In the genomic region with DNA sequence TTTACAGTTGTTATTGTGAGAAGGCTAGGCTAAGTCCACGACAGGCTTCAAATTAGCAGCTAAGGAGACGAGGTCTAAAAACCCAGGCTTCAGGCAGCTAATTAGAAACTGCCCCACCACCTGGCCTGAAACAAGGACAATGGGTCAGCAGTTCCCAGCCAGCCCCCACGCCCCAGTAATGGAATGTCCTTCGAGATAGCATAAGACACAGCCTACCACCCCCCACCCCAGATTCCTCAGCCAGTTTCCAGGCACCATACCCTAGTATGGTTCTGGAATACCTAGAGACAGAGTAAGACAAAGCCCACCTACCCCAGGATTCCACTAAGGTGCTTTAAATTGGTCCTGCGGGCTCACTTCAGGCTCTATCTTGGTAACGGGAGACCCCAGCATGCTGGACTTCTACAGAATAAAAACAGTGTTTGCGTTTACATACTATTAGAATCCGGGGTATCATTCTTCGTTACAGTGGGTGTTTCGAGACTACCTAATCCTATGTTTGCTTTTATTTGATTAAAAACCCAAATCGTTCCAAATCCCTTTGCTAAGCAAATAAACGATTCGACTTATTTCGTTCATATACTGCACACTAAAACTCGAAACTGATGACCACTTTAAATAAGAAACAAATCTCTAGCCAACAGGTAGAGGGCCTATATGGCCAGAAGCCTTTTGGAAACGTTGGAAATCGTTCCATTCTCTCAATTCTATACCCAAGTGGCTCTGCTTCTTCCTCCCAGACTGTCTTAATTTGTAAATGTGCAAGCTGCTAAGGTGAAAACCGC, we compare ENCODE assay signal across 7 mouse cellular contexts. TPM values are rescaled to one million over a fixed set of nuclear protein-coding genes. Genes with fewer than 3 reads are reported as not detected.
DNase-seq lines count a peak whose midpoint lies in the region; ATAC-seq and TF ChIP-seq lines count a peak whose summit lies in the region.

No protein-coding gene starts in this region.

- no peak for ATAC-seq in G1E (ENCODE audit: extremely low read depth, insufficient number of reproducible peaks, low FRiP score, poor library complexity, severe bottlenecking)
- no peak for ATAC-seq in embryonic facial prominence, embryonic 13.5 days (ENCODE audit: insufficient number of reproducible peaks, insufficient read depth, low FRiP score, low TSS enrichment, low read depth)
- ATAC-seq in hindbrain, postnatal 0 days, result no peak
- ATAC-seq in liver, embryonic 14.5 days (ENCODE audit: insufficient read depth), result no peak

- no peaks in the 10 kb centered on the region for H3K27me3 ChIP-seq in G1E (ENCODE audit: insufficient read depth, low read length)
- no peaks in the 10 kb centered on the region for H3K27me3 ChIP-seq in embryonic facial prominence, embryonic 13.5 days
- H3K27me3 ChIP-seq in hindbrain, postnatal 0 days (ENCODE audit: insufficient read depth, low read length), result no peaks in the 10 kb centered on the region
- H3K27me3 ChIP-seq in liver, embryonic 14.5 days (ENCODE audit: control insufficient read depth, insufficient read depth, low read length), result no peaks in the 10 kb centered on the region

- H3K4me3 ChIP-seq in G1E (ENCODE audit: low read depth, low read length), result peak overlapping the region; percentile 89
- H3K4me3 ChIP-seq in embryonic facial prominence, embryonic 13.5 days, result peak overlapping the region; percentile 92
- H3K4me3 ChIP-seq in hindbrain, postnatal 0 days (ENCODE audit: low read length), result peak overlapping the region; percentile 90
- H3K4me3 ChIP-seq in liver, embryonic 14.5 days (ENCODE audit: insufficient read depth in 1 of 2, low read depth in 2 of 2, low read length in 2 of 2), result peak overlapping the region; percentile 62 to 70

- WGBS in embryonic facial prominence, embryonic 13.5 days, result 2% methylated on average over 18 of the region's 18 CpGs
- 2% methylated on average over 18 of the region's 18 CpGs for WGBS in hindbrain, postnatal 0 days
- 8% methylated on average over 18 of the region's 18 CpGs for WGBS in liver, embryonic 14.5 days (ENCODE audit: insufficient replicate concordance)

- DNase-seq in 416B (ENCODE audit: low read depth) (peak; percentile 55), G1E (ENCODE audit: low spot score) (no peak)
- DNase-seq in hindbrain, postnatal 0 days (ENCODE audit: low spot score), result peak; percentile 25
- DNase-seq in liver, embryonic 14.5 days (ENCODE audit: low read depth in 3 of 3, low spot score in 3 of 3), result no peak
- DNase-seq in ovary, postnatal 14 days (ENCODE audit: low spot score), result peak; percentile 32
- no peak for DNase-seq in gastrocnemius, postnatal 10 days

- H3K4me1 ChIP-seq in G1E (ENCODE audit: insufficient read depth, low read depth, low read length), result peaks cover 28% of the 10 kb centered on the region
- peaks cover 21% of the 10 kb centered on the region for H3K4me1 ChIP-seq in embryonic facial prominence, embryonic 13.5 days
- 0 out of 2 replicates have a peak, but pooled peaks cover 10% of the 10 kb centered on the region for H3K4me1 ChIP-seq in hindbrain, postnatal 0 days (ENCODE audit: insufficient read depth, low read length)
- peaks cover 14 to 20% of the 10 kb centered on the region in 2 experiments; a peak in 3 of 4 replicates for H3K4me1 ChIP-seq in liver, embryonic 14.5 days (replicated peaks; ENCODE audit: control insufficient read depth in 2 of 2, insufficient read depth in 2 of 2, low read length in 1 of 2)

- H3K4me2 ChIP-seq in embryonic facial prominence, embryonic 13.5 days, result peak overlapping the region; percentile 65
- H3K4me2 ChIP-seq in hindbrain, postnatal 0 days (ENCODE audit: low read depth, low read length), result peak overlapping the region; percentile 61
- H3K4me2 ChIP-seq in liver, embryonic 14.5 days (ENCODE audit: low read depth), result peak overlapping the region; percentile 95

- TF ChIP-seq CTCF in G1E (IDR thresholded peaks at IDR 0.05; ENCODE audit: low read depth, low read length), result no peak
- peak; percentile 13; the same call in 1 of the 2 replicates for TF ChIP-seq CTCF in hindbrain, postnatal 0 days (IDR thresholded peaks at IDR 0.05; ENCODE audit: low read depth)
- TF ChIP-seq CTCF in liver, embryonic 14.5 days (IDR thresholded peaks at IDR 0.05; ENCODE audit: low read depth), result no peak

- no peaks in the 10 kb centered on the region for H3K9me3 ChIP-seq in G1E (replicated peaks)
- no peaks in the 10 kb centered on the region for H3K9me3 ChIP-seq in embryonic facial prominence, embryonic 13.5 days
- H3K9me3 ChIP-seq in hindbrain, postnatal 0 days (ENCODE audit: low read length), result no peaks in the 10 kb centered on the region
- no peaks in the 10 kb centered on the region for H3K9me3 ChIP-seq in liver, embryonic 14.5 days (ENCODE audit: control insufficient read depth, low read length)

- no peak for TF ChIP-seq EP300 in liver, embryonic 14.5 days (IDR thresholded peaks at IDR 0.05; ENCODE audit: low read depth)

- peaks cover 19% of the 10 kb centered on the region for H3K36me3 ChIP-seq in G1E (replicated peaks)
- peaks cover 17% of the 10 kb centered on the region for H3K36me3 ChIP-seq in embryonic facial prominence, embryonic 13.5 days
- peaks cover 8% of the 10 kb centered on the region for H3K36me3 ChIP-seq in hindbrain, postnatal 0 days (ENCODE audit: insufficient read depth, low read length)
- H3K36me3 ChIP-seq in liver, embryonic 14.5 days (replicated peaks; ENCODE audit: control insufficient read depth, insufficient read depth, low read depth), result peaks cover 26% of the 10 kb centered on the region

- H3K27ac ChIP-seq in embryonic facial prominence, embryonic 13.5 days, result peak overlapping the region; percentile 99
- peak overlapping the region; percentile 99 for H3K27ac ChIP-seq in hindbrain, postnatal 0 days
- H3K27ac ChIP-seq in liver, embryonic 14.5 days, result peak overlapping the region; percentile 90

- H3K9ac ChIP-seq in embryonic facial prominence, embryonic 13.5 days, result peak overlapping the region; percentile 85
- peak overlapping the region; percentile 82 for H3K9ac ChIP-seq in hindbrain, postnatal 0 days (replicated peaks; ENCODE audit: low read length)
- H3K9ac ChIP-seq in liver, embryonic 14.5 days (replicated peaks), result peak overlapping the region; percentile 99

RNA-seq across cellular contexts. Expression of a gene that starts 1.0 kb away (rescaled TPM):
- total RNA-seq in G1E (2014; fragmentation: Nextera tagmentation), result 576 and 627 TPM in 2 replicates
- 136 and 215 TPM in 2 replicates for total RNA-seq in G1E (2017)
- polyA plus RNA-seq in G1E (2012), result 283 and 509 TPM in 2 replicates
- 269 and 343 TPM in 2 replicates for polyA plus RNA-seq in embryonic facial prominence, embryonic 13.5 days (2015; fragmentation: Nextera tagmentation; extraction: Ambion mirVana)
- total RNA-seq in hindbrain, postnatal 0 days (2014; rRNA removed), result 64.9 and 67.8 TPM in 2 replicates
- 131 and 137 TPM in 2 replicates for polyA plus RNA-seq in hindbrain, postnatal 0 days (2015; fragmentation: Nextera tagmentation; extraction: Ambion mirVana)
- polyA plus RNA-seq in liver, embryonic 14.5 days (2012; rRNA removed), result 189 and 409 TPM in 2 replicates
- polyA plus RNA-seq in liver, embryonic 14.5 days (2014; fragmentation: Nextera tagmentation; extraction: Ambion mirVana), result 85.0 and 93.4 TPM in 2 replicates
- total RNA-seq in gastrocnemius, postnatal 10 days (2021), result 100 to 1,000 TPM; 280 to 305 TPM

RNA-seq across cellular contexts. Expression of a gene that starts 46.3 kb away (rescaled TPM):
- total RNA-seq in G1E (2014; fragmentation: Nextera tagmentation), result 104 and 113 TPM in 2 replicates
- total RNA-seq in G1E (2017), result 96.8 and 99.5 TPM in 2 replicates
- 9.1 and 12.4 TPM in 2 replicates for polyA plus RNA-seq in G1E (2012)
- polyA plus RNA-seq in embryonic facial prominence, embryonic 13.5 days (2015; fragmentation: Nextera tagmentation; extraction: Ambion mirVana), result 39.4 and 41.5 TPM in 2 replicates
- total RNA-seq in hindbrain, postnatal 0 days (2014; rRNA removed), result 7.4 and 11.6 TPM in 2 replicates
- 16.3 and 17.0 TPM in 2 replicates for polyA plus RNA-seq in hindbrain, postnatal 0 days (2015; fragmentation: Nextera tagmentation; extraction: Ambion mirVana)
- 24.7 and 30.4 TPM in 2 replicates for polyA plus RNA-seq in liver, embryonic 14.5 days (2012; rRNA removed)
- polyA plus RNA-seq in liver, embryonic 14.5 days (2014; fragmentation: Nextera tagmentation; extraction: Ambion mirVana), result 40.0 and 42.2 TPM in 2 replicates
- total RNA-seq in gastrocnemius, postnatal 10 days (2021), result 10 to 100 TPM; 28.4 to 33.3 TPM

Comparison
In these comparisons a context has a peak if more than half of its experiments do, and no peak if none do; other contexts are left out.
1. DNase-seq: peak in 416B (single experiment), hindbrain, postnatal 0 days (single experiment) and ovary, postnatal 14 days (single experiment); none in G1E (single experiment), liver, embryonic 14.5 days (0 of 3) and gastrocnemius, postnatal 10 days (single experiment).
2. Peak in every context shown above with its lines, with median percentiles within 50 percentile points of each other: H3K4me3 ChIP-seq, H3K27ac ChIP-seq, H3K4me2 ChIP-seq and H3K9ac ChIP-seq.